Mouse (Mus musculus): Measurements from ENCODE around the gene Rgl1.

The Rgl1 gene

DNA sequence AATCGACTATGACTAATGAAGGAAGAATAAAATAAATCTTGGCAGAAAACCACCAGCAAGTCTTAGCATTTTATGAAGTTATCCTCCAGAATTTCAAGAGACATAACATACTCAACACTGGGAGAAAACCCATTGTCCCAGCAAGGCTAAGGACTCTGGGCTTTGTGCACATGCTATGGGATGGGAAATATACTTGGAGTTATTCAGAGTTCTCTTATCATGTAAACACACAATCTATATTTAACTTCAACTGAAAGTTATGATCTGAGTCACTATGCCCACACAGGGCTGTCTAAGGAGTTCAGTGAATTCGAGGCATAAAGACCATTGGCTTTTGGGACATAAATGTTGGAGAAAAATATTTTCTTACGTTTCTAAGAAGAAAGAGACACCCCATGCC, 215.2 kb downstream of the Rgl1 start:
- in situ Hi-C loops (cut with MboI, MseI) = no loop called here

DNA sequence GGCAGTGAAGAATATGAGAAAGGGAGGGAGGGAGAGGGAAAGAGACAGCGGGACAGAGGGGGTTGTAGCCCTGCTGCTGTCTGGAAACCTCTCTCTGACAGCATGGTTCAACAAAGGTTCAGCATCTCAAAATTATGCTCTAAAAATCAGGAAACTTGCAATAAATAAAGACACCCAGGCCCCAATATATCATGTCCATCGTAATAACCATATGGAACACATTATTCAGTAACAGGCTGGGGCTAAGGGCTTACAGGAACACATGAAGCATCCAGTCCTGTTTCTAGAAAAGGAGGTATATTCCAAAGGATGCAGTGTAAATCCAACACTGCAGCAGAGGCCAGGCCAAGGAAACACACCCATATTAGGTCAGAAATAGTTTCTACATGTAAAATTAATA, 215.6 kb downstream of the Rgl1 start:
- in situ Hi-C loops (cut with MboI, MseI) = no loop called here

DNA sequence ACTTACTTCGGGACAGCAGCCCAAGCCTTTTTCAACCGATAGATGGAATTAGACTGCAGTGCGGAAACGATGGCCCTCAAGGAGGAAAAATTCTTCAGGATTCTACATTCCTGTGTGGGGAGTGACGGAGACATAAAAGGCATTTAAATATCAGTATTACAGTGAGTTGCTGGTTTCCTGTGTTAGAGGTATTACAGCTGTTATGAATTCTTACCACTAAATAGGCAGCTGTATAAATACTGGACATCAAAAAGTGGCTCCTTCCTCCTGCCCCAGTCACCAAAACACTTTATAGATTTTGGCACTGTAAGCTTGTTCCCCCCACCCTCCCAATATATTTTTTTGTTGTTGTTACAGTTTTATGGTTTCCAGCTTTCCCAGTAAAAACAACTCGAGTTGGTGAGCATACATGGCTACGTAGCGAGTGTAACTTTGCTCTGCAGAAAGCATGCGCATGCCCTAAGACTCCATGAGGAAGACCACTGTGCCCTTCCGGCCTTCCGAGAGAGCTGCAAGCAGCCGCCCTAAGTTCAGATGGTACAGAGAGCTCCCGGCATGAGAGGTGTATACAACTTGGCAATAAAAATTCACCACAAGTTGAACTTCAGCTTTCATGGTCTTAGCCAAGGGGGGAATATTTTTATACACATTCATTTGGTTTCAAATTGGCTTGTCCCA, 217.0 kb downstream of the Rgl1 start:
- in situ Hi-C loops (cut with MboI, MseI) = no loop called here

DNA sequence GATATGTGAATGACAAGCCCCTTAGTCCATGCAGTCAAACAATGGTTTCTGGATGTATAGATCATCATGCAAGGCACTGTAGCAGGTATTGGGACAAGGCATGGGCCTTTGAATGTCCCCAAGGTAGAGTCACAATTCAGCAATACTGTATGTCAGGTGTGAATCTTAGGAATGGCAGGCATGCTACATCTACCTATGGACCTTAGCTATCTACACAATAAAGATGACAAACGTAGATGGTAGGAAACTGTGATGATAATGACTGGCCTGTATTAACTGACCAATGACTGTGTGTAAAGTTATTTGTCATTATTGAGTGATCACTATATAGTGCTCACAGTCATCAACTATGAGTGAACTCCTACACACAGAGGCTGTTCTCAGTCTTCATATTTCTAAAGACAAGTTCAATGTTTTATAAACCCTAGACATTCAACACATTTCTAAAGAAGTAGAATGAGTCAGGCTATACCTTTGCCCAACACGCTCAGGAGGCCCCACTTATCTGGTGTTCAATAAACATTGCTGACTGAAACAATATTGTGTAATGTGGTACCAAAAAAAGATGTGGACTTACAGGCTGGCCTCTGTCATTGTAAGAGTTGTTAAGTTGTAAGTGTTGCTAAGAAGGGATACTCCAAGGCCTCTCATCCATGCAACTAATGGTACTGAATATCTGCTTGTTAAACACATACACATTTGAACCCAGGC, 222.5 kb downstream of the Rgl1 start:
- in situ Hi-C loops (cut with MboI, MseI) = no loop called here

DNA sequence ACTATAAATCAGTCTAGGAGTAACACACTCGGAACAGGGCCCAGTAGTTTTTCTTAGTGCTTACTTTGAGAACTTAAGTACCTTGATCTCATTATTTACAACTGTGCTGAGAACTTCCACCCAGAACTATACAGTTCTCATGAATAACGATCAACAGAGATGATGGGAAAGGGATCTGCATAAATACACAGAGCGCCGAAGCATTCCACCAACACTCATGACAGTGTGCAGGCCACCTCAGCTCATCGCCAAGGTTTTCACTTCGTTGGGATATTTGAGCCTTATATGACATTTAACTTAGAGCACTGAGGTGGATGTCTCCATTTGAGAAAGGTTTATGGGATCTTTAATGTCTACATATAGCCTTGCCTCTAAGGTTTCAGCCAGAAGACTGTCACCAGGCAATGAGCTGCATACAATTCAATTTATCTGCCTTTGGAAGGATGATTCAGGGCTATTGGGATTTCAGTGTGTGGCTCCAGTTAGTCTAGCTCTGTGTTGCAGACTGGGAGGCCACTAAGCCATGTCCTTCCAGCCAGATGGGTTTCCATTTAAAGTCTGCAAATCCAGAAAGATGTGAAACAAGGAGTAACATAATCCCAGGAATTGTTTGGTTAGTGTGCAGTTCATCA, 223.3 kb downstream of the Rgl1 start:
- in situ Hi-C loops (cut with MboI, MseI) = no loop called here

DNA sequence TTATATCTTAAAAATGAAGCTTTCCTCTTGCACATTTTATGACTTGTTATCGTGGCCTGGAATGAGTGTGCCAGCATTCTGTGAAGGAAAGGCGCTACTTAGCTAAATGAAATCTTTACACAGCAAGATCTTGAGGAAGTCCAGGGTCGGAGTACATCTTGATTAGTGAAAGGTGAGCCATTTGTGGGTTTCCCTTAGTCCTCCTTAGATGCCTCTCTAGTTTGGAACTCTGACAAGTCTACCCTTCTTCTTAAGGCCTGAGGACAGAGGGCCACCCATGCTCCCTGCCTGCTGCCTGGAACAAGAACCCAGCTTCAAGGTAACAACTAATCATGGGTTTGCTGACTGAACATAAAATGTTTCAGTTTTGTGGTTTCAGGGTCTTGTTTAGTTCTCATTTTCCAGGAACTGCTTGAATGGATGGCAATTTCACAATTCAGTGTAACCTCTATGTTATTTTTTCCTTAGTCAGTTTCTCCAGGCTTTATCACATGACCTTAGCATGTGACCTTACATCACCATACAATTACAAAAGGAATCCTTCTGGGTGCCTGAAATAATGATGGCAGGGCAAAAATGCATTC, 225.8 kb downstream of the Rgl1 start:
- in situ Hi-C loops (cut with MboI, MseI) = no loop called here

DNA sequence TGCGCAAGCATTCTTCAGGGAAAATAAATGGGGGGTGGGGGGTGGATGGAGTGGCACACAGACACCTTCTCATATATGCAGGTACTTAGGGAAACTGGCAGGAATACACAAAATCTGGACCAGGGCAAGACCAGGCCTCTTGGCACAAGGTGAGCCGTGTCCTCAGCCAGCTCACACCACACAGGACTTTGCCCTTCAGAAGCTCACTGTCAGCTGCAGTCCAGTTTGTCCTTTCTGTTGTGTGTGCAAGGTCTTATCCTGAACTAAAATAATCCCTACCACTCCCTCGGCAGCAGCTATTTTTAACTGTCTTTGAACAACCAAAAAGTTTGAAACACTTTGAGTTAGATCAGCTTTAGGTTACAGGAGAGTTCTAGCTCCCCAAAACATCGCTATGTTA, 227.3 kb downstream of the Rgl1 start:
- in situ Hi-C loops (cut with MboI, MseI) = no loop called here

DNA sequence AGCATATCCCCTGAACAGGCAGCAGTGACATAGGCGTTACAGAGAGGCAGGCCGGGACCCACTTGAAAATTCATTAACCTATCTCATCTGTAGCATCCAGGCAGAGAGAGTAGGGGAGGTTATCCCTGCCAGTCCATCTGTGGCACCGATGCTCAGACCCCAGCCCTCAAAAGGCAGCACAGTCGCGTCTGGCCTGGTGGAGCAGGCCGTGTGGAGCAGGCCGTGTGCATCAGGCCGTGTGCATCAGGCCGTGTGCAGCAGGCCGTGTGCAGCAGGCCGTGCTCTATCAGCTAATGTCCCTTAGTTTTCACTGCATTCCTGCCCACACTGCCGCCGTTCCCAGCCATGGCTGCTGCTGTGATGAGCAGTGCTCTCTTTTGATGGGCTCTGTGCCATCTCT, 229.0 kb downstream of the Rgl1 start:
- in situ Hi-C loops (cut with MboI, MseI) = no loop called here

DNA sequence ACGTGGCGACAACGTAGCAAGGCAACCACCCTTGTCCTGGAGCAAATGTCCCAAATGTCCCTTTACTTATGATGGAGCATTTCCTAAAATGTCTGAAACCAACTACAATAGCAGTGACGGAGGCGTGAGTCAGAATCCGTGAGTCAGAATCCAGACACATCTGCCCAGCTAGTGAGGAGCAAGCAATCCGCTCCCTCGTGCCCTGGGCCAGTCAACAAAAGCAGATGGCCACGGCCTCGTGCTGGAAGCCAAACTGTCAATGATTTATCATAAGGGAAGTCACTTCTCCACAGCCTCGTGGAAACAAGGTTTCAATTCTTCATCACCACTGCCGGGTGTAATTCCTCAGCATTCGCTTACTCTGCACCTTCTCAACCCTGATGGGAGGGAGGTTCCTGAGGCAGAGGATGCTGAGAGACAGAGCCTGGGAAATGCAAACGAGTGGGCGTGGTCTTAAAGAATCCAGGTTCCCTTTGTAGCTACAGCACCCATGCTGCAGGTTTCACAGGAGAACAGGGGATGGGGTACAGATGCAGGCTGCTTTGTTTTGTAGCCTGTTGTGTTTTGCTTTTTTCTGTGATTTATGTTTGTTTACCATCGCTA, 229.6 kb downstream of the Rgl1 start:
- in situ Hi-C loops (cut with MboI, MseI) = no loop called here

DNA sequence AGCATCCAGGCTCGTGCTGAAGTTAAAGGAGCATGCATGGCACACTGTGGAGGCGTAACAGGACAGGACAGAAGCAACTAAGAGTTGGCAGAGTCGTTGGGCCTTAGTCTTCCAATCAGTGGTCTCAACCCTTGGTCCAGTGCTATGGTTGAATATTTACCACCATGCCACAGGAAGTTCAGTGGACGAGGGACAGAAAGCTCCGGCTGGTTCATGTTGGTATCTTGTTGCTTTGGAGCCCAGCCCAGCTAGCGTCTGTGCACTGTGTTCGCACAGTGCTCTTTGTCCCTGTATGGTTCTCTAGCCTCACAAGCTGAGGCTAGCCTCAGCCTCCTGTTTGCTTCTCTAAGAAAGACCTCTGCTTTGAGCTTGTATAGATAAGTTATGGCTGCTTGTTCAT, 231.6 kb downstream of the Rgl1 start:
- in situ Hi-C loops (cut with MboI, MseI) = no loop called here

DNA sequence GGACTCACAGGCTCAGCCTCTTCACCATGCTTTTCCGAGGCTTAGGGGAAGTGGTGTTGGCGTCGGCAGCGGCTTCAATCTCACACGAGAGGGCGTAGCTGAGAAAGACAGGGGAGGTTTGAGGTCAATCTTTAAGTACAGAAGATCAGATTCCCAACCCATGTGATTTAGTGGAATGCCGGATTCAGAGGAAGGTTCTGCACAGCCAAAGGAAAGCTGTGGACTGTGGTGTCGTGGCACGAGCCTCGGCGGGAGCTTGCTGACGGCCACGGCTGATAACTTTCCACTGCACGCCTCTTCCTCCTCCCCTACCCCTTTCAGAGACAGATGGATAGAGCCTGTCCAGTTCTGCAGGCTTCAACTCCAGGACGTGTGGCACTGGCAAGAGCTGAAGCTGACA, 234.7 kb downstream of the Rgl1 start:
- in situ Hi-C loops (cut with MboI, MseI) = no loop called here

DNA sequence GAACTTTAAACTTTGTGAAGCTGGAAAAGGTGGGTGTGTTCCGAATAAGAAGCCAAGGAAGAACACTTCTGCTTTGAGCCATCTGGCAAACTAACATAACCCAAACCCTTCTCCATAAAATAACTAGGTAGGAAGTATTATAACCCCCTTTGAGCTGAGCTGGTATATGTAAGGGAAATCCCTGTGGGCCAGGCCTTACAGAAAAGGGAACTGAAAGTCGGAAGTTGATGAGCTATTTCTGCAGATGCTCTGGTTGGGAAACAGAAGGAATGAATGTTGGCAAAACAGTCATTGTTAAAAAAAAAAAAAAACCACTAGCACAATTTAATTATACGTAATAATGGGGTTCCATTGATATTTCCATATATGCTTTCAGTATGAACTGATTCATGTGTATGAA, 237.4 kb downstream of the Rgl1 start:
- in situ Hi-C loops (cut with MboI, MseI) = loop anchor here (5.0 to 10.0 kb wide), 2 partner anchors 214 to 846 kb away; no protein-coding TSS in a partner anchor

DNA sequence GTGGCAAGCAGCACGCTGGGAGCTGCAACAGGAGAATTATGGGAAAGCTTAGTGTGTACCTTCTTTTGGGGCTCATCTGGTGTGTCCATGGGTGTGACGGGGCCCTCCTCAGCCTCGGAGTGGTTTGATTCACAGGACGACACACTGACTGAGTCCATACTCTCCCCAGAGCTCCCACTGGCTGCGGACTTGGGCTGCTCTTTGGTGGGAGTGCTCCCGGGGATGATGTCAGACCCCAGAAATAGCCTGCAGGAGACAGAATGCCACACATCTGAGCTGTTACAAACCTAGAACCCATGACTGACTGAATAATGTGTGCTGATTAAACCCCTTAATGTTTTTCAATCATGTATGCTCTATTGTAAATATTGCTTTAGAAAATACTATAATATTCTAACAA, 237.9 kb downstream of the Rgl1 start:
- in situ Hi-C loops (cut with MboI, MseI) = loop anchor here (5.0 to 10.0 kb wide), 2 partner anchors 214 to 847 kb away; no protein-coding TSS in a partner anchor

DNA sequence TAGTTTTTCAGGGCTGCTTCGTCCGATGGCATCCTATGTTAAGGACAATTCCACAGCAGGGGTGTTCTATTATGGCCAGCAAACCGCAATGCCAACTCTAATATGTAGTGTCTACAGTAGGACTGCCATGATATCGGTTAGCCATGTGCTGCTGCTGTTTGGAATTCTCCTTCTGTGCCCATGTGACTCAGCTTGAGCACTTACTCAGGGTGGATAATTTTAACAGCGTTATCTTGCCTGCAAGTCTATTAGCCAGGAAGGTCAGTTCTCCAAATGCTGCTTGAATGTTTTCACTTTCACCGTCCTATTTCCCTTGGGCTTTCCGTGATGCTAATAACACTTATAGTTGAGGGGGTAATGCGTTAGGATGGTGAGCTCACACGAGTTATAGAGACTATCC, 240.0 kb downstream of the Rgl1 start:
- in situ Hi-C loops (cut with MboI, MseI) = loop anchor here (5.0 to 10.0 kb wide), 2 partner anchors 216 to 849 kb away; no protein-coding TSS in a partner anchor

DNA sequence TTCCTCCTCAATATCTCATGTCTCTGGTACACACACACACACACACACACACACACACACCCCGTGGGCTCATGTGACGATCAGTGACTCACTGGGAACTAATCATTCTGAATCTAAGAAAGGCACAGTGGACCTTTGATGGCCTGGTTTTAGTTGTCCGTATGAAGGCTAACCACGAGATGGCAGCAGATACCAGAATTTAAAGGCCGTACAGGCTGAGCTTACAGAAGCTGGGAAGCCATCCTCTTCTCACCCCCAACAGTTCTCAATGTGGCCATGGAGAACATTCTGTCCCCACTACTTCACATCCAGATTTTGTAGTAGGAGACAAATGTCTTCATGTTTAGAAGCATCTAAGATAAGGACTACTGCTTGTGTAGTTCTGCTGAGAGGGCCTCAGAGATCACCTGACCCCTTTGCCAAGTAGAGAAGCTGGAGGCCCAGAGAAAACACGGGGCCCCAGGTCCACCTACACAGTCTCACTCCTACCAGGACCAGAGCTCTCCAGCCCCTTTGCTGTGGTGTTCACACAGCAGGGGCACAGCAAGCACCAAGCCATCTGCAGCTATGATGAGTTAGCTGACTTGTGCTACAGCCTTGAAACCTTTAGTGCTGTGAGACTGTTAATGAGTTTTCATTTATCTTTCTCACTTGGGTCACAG, 241.0 kb downstream of the Rgl1 start:
- in situ Hi-C loops (cut with MboI, MseI) = loop anchor here (5.0 to 10.0 kb wide), 2 partner anchors 217 to 850 kb away; no protein-coding TSS in a partner anchor

DNA sequence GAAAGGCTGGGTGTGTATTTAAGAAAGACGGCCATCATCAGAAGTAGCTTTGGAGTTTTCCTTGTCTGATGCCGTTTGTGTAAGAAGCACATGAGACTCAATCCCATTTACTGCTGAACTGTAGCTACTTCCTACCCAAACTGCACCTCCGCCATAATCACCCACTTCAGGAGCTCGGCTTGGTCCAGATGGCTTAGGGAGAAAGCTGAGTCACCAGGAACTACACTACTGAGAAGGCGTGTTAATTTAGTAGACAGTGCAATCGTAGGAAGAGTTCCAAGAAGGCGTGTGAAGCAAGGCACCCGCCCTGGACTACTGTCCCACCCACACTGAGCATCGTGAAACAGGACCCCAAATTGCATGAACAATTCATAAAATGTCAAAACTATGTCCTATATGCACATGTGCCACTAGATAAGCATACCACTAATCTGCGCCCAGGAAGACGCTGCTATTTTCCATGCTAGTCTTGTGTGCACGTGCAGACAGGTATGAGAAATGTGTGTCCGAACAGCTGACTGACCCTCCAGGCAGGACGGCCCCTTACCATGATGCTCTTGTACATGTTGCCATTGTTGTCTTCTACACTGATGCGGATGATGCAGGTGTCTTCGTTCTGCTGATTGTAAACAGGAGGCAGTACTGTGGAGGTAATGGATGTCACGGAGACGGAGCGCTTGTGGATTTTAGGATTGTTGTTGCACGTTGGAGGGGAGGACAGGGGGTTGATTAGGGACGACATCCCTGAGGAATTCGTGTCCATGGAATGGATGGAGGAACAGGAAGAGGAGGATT, 241.9 kb downstream of the Rgl1 start:
- in situ Hi-C loops (cut with MboI, MseI) = loop anchor here (10.0 kb wide), 1 partner anchor 851 kb away; no protein-coding TSS in a partner anchor

DNA sequence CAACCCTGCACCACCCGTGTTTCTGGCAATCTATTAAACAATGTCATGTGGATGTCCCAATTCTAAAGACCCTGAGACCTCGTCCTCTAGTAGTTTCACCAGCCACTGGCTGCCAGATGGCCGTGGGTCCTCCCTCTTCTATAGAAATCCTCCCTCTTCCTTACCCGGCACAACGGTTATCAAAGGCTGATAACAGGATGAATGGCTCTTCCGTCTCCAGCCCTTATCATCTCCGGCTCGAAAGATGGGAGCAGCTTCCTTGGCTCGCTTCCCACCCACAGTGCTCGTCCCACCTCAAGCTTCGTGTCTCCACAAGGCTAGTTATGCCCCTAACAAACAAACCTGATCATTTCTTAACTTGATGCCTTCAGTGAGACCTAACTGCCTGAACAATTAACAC, 242.9 kb downstream of the Rgl1 start:
- in situ Hi-C loops (cut with MboI, MseI) = loop anchor here (10.0 kb wide), 1 partner anchor 852 kb away; no protein-coding TSS in a partner anchor

DNA sequence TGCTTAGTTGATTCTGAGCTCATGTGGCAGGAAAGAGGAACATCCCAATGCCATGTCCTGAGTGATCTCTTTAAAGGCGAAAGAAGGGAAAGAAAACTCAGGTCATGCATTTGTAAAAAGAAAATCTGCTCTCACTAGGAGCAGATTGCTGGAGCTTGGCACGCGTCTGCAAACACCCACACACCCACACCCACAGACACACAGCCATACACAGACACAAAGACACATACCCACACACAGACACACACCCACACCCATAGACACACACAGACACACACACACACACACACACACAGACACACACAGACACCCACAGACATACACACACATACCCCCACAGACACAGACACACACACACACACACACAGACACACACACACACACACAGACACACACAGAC, 243.9 kb downstream of the Rgl1 start:
- in situ Hi-C loops (cut with MboI, MseI) = loop anchor here (10.0 kb wide), 1 partner anchor 853 kb away; no protein-coding TSS in a partner anchor

DNA sequence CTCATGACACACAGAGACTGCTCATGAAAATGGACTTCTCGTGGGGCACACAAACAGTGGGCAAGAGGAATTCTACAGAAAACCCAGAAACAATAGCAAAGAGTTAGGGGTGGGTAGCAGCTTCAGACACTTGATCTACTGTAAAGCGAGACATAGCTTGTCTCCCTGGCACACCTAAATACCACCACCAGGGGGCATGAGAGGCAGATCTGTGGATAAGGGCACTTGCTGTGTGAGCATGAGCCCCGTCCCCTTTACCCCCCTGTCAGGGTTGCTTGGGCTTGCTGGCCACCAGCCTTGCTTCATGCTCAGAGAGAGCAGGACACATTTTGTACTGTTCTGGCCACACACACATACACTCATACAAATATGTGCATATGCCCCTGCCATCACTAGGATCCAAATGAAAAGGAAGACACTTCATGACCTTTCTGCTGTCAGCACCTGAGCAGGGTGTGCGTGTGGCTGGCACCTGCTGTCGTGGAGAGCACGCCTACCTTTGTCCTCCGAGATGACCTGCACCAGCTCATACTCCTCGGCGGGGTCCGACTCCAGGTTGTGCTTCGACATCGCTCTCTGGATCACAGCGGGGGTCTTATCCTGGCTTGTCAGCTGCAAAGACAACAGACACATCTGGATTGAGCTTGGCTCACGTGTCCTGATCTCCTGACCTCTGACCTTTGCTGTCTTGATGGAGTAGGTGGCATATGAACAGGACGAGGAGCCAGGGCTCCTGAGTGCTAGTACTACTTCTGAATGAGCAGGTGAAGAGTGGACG, 245.2 kb downstream of the Rgl1 start:
- in situ Hi-C loops (cut with MboI, MseI) = loop anchor here (10.0 kb wide), 1 partner anchor 854 kb away; no protein-coding TSS in a partner anchor

Measured in T-helper 2 cell (primary cell).